Comparison of ENCODE assay signal across 8 mouse cellular contexts in genomic region chr8:95716546-95717335, GRCm38 (mm10). TPM values are rescaled to one million over a fixed set of nuclear protein-coding genes. Genes with fewer than 3 reads are reported as not detected.
A peak's percentile ranks its signal among the peaks of the same experiment; 100 is the strongest.
DNase-seq lines count a peak whose midpoint lies in the region; ATAC-seq and TF ChIP-seq lines count a peak whose summit lies in the region.

No protein-coding gene starts in this region.

- H3K4me2 ChIP-seq in intestine, embryonic 16.5 days (ENCODE audit: low read depth, low read length): peak overlapping the region; percentile 87
- H3K4me2 ChIP-seq in neural tube, embryonic 12.5 days (replicated peaks): peak overlapping the region; percentile 97

- H3K36me3 ChIP-seq in spleen, adult 2 months (ENCODE audit: control insufficient read depth, insufficient read depth, low read length): peaks cover 13% of the 10 kb centered on the region
- H3K36me3 ChIP-seq in intestine, embryonic 16.5 days (ENCODE audit: control insufficient read depth, insufficient read depth, low read length): peaks cover 9% of the 10 kb centered on the region; the same call in 1 of the 2 replicates
- peaks cover 55% of the 10 kb centered on the region for H3K36me3 ChIP-seq in neural tube, embryonic 12.5 days

- no peaks in the 10 kb centered on the region for H3K27me3 ChIP-seq in spleen, adult 2 months (ENCODE audit: control insufficient read depth, insufficient read depth, low read length)
- H3K27me3 ChIP-seq in intestine, embryonic 16.5 days (replicated peaks; ENCODE audit: control insufficient read depth, insufficient read depth, low read length): no peaks in the 10 kb centered on the region
- no peaks in the 10 kb centered on the region for H3K27me3 ChIP-seq in neural tube, embryonic 12.5 days (replicated peaks)

- no peaks in the 10 kb centered on the region for H3K9me3 ChIP-seq in intestine, embryonic 16.5 days (ENCODE audit: control insufficient read depth, low read length)
- no peaks in the 10 kb centered on the region for H3K9me3 ChIP-seq in neural tube, embryonic 12.5 days

- no peak for TF ChIP-seq POLR2A in spleen, adult 2 months (IDR thresholded peaks at IDR 0.05; ENCODE audit: low read depth, low read length)

- DNase-seq in embryo, embryonic 10 days (ENCODE audit: low spot score): peak; percentile 15
- DNase-seq in embryo, embryonic 9.5 days (ENCODE audit: extremely low spot score): no peak
- DNase-seq in spleen, adult 2 months (ENCODE audit: low read depth in 1 of 2, low spot score in 2 of 2): no peak
- DNase-seq in spleen, adult 18-20 months: no peak
- DNase-seq in adrenal gland, adult 8-10 months: no peak
- no peak for DNase-seq in cerebellum, adult 11 months

- H3K4me1 ChIP-seq in spleen, adult 2 months (ENCODE audit: control insufficient read depth, insufficient read depth, insufficient read length): peaks cover 6% of the 10 kb centered on the region; the same call in 1 of the 2 replicates
- peaks cover 17% of the 10 kb centered on the region for H3K4me1 ChIP-seq in intestine, embryonic 16.5 days (ENCODE audit: control insufficient read depth, insufficient read depth, low read length)
- peaks cover 18% of the 10 kb centered on the region for H3K4me1 ChIP-seq in neural tube, embryonic 12.5 days

- no peak for ATAC-seq in intestine, embryonic 16.5 days
- ATAC-seq in neural tube, embryonic 12.5 days (ENCODE audit: low FRiP score, low read depth): peak; percentile 1; the same call in 1 of the 2 replicates

- no peak overlapping the region for H3K27ac ChIP-seq in spleen, adult 2 months (ENCODE audit: insufficient read depth, low read length)
- H3K27ac ChIP-seq in intestine, embryonic 16.5 days (ENCODE audit: low read length): peak overlapping the region; percentile 72; the same call in 1 of the 2 replicates
- no peak overlapping the region for H3K27ac ChIP-seq in neural tube, embryonic 12.5 days

- peak overlapping the region; percentile 89 for H3K9ac ChIP-seq in intestine, embryonic 16.5 days (ENCODE audit: low read depth, low read length)
- peak overlapping the region; percentile 82 for H3K9ac ChIP-seq in neural tube, embryonic 12.5 days

- 41% methylated on average over 21 of the region's 21 CpGs for WGBS in spleen, adult 2 months
- 16% methylated on average over 21 of the region's 21 CpGs for WGBS in intestine, embryonic 16.5 days
- 17% methylated on average over 21 of the region's 21 CpGs for WGBS in neural tube, embryonic 12.5 days

- peak overlapping the region; percentile 70 for H3K4me3 ChIP-seq in spleen, adult 2 months (ENCODE audit: extremely low read depth, insufficient read depth, insufficient read length)
- peak overlapping the region; percentile 96 for H3K4me3 ChIP-seq in intestine, embryonic 16.5 days (ENCODE audit: low read length)
- peak overlapping the region; percentile 85 for H3K4me3 ChIP-seq in neural tube, embryonic 12.5 days

- no peak for TF ChIP-seq CTCF in spleen, adult 2 months (IDR thresholded peaks at IDR 0.05; ENCODE audit: extremely low read depth, insufficient read depth, insufficient read length, insufficient replicate concordance)

RNA-seq across cellular contexts. Expression of gene Setd6, which starts 1.1 kb away (rescaled TPM):
- polyA plus RNA-seq in spleen, adult 2 months (2012; rRNA removed): 7.2 and 10.2 TPM in 2 replicates
- polyA plus RNA-seq in intestine, embryonic 16.5 days (2015; fragmentation: Nextera tagmentation; extraction: Ambion mirVana): 16.1 and 18.4 TPM in 2 replicates
- polyA plus RNA-seq in neural tube, embryonic 12.5 days (2016; fragmentation: Nextera tagmentation; extraction: Ambion mirVana): 16.6 and 23.0 TPM in 2 replicates
- 10 to 100 TPM; 27.1 to 44.1 (median 39.6) TPM for total RNA-seq in adrenal gland, adult 8-10 months (2022)

RNA-seq across cellular contexts. Expression of gene Ndrg4, which starts 40.0 kb away (rescaled TPM):
- 1.2 and 2.0 TPM in 2 replicates for polyA plus RNA-seq in spleen, adult 2 months (2012; rRNA removed)
- 14.4 and 15.3 TPM in 2 replicates for polyA plus RNA-seq in intestine, embryonic 16.5 days (2015; fragmentation: Nextera tagmentation; extraction: Ambion mirVana)
- 130 and 145 TPM in 2 replicates for polyA plus RNA-seq in neural tube, embryonic 12.5 days (2016; fragmentation: Nextera tagmentation; extraction: Ambion mirVana)
- 10 to 100 TPM; 28.1 to 50.5 (median 39.7) TPM for total RNA-seq in adrenal gland, adult 8-10 months (2022)
